Mouse (Mus musculus): ENCODE measurements around the gene Zfp341.

The Zfp341 gene

DNA sequence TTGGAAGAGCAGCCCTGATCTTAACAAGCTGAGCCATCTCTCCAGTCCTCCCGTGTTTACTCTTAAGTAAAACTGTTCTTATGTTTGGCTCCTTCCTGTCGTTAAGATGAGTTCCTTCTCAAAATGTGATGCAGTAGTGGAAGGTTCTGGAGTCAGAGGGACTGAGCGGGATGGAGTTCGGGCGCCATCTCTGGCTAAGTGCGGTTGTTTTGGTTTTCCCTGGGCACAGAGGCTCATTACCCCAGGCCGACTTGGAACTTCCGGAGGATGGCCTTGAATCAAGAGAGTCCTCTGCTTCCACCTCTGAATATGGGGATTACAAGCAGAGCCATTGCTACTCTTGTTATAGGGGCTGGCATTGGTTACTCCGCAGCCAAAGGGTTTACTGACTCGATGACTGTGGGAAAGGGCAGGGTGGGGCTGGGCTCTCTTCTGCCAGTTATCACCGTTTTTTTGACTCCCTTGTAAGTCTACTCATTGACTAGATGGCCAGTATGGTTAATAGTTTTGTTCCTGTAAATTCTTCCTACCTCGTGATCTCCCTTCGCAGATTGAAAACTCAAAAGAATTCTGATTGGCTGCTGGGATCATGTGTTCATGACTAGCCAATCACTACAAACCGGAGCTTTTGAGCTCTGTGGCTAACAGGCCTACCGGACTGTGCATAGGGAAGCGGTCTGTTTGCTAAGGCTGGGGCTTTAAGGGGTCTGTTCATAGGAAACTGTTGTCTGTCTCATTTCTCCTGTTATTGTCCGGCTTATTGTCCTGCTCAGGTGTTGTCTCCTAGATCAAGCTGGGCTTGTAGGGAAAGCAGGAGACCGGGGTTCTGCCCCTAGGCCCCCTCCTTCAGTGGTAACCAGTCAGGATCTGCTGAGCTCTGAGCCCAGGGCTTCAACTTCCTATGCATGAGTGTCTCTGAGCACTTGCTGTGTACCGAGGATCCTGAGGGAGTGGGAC, 63.8 kb downstream of the Zfp341 start:
- no peak for DNase-seq (ENCODE audit: low spot score in 2 of 2)

DNA sequence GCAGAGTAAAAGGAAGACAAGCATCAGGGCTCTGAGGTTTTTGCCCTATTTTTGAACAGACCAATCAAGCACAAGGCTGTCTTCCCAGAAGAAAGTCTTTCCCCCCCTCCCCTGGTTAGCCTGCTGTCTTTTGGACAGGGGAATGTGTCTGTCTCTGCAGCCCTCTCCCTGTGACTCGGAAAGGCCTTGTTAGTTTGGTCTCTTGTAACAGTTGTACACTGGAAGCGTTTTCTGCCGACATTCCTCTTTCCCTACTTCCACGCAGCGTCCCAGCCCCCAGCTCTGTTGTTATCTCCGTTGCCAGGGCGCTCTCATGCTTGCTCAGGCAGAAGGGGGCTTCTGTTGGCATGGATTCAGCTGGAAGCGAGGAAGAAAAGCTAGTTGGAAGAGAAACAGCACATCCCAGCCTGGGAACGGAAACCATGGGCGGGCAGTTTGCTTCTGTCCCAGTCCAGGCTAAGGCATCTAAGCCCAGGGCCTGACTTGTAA, 64.6 kb downstream of the Zfp341 start:
- peak; percentile 77 to 79 for DNase-seq (ENCODE audit: low spot score in 2 of 2)

GRCm38 (mm10) chr2:154678995-154679394, 65.9 kb downstream of the Zfp341 start:
- DNase-seq (ENCODE audit: low spot score in 2 of 2) = no peak

DNA sequence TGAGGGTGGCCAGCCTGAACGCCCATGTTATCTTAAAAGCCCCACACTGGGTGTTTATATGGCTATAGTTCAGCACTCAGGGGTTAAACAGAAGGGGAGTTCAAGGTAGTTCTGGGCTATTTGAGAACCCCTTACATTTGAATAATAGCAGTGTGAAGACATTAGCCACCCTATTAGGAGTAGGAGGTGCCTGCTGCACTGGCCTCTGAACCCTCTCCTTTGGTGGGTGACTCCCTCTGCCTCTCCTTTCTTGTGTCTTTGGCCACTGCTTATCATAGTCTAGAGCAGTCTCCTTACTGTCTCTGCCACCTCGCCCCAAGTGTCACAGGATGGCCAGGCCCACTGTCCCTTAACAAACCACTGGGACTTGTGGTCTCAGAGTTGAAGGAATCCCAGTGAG, 67.2 kb downstream of the Zfp341 start:
- DNase-seq (ENCODE audit: low spot score in 2 of 2) = no peak

GRCm38 (mm10) chr2:154680941-154681340, 67.8 kb downstream of the Zfp341 start:
- DNase-seq (ENCODE audit: low spot score in 2 of 2) = no peak

GRCm38 (mm10) chr2:154682712-154683111, 69.6 kb downstream of the Zfp341 start:
- DNase-seq (ENCODE audit: low spot score in 2 of 2) = no peak

- no peak for DNase-seq (ENCODE audit: low spot score in 2 of 2)
Observed at GRCm38 (mm10) chr2:154684901-154685470, 71.9 kb downstream of the Zfp341 start.

DNA sequence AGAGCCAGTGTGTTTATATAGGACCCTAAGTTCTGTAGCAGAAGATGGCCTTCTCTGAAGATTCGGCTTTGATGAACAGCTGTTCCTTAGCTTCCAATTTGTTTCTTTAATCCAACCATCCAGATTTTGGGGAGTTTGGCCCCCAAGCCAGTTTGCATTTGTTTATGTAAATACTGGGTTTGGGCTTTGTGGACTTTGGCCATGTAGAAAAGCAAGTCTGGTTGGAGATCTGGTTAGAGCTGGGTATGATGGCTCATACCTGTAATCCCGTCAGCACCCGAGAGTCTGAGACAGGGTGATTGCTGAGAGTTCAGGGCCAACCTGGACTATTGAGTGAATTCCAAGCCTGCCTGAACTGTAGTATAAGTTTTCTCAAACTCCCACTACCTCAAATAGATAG, 72.7 kb downstream of the Zfp341 start:
- DNase-seq (ENCODE audit: low spot score in 2 of 2) = no peak

DNA sequence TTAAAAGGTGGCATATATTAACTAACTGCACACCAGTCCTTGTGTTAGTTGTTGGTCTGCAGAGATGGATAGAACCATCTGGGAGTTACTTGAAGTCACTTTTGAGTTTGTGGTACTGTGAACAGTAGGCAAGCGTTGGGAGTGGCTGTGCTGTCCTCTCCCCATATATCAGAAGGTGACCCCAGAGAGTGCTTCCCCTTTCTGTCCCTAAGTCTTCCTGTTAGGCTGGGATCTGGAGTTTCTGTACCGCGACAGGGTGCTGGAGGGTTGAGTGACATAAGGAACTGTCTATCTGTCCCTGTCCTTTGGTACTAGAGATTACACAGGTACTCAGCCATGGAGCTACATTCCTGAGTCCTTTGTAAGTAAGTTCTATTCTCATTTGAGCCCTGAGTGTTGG, 73.7 kb downstream of the Zfp341 start:
- DNase-seq (ENCODE audit: low spot score in 2 of 2) = no peak

GRCm38 (mm10) chr2:154689391-154689790, 76.3 kb downstream of the Zfp341 start:
- DNase-seq (ENCODE audit: low spot score in 2 of 2) = no peak

DNA sequence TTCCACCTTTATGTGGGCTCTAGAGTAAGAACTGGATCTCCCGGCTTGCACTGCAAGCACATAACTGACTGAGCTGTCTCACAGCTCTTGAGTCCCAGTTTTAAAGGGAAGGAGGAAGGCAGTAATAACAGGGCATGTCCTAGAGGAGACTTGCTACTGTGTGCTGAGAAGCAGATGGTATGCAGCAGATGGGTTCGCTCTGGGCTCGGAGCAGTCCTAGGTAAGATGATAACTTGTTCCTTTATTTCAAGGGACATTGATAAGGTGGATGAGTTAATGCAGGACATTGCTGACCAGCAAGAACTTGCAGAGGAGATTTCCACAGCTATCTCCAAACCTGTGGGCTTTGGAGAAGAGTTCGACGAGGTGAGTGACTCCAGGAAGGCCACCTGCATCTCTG, 77.9 kb downstream of the Zfp341 start:
- no peak for DNase-seq (ENCODE audit: low spot score in 2 of 2)

- DNase-seq (ENCODE audit: low spot score in 2 of 2) = no peak
Observed at GRCm38 (mm10) chr2:154693186-154693940, 80.3 kb downstream of the Zfp341 start.

- DNase-seq (ENCODE audit: low spot score in 2 of 2) = no peak
Observed at GRCm38 (mm10) chr2:154693941-154694256, 80.8 kb downstream of the Zfp341 start.

GRCm38 (mm10) chr2:154695690-154696089, 82.6 kb downstream of the Zfp341 start:
- no peak for DNase-seq (ENCODE audit: low spot score in 2 of 2)
